Mouse (Mus musculus) MEL (cell line): ENCODE measurements around the gene Fstl3.
"Not testable (repeated sequence)": the region's sequence is repeated elsewhere in the genome, so short reads cannot be mapped to it uniquely, and the experiment has no call there.

ENCODE experiments used
- BHLHE40 ChIP-seq: IDR thresholded peaks from 2 replicates; pipeline ENCODE4 v1.6.1; 2012; ENCODE audit warnings: low read depth, mild to moderate bottlenecking, inconsistent platforms, low read length, improper control_type of control experiment, borderline replicate concordance
- CHD2 ChIP-seq: IDR thresholded peaks from 2 replicates; pipeline ENCODE4 v1.6.1; 2011; ENCODE audit warnings: low read length, improper control_type of control experiment
- CTCF ChIP-seq, 3 experiments: IDR thresholded peaks in 2 of 3; conservative IDR thresholded peaks in 1 of 3; 2 replicates each; pipeline ENCODE4 v1.5.1; 2011 to 2012; ENCODE audit warnings: low read length in 3 of 3, low read depth in 2 of 3, mild to moderate bottlenecking in 2 of 3, improper control_type of control experiment in 1 of 3, inconsistent platforms in 1 of 3, mixed read lengths in 1 of 3, moderate library complexity in 1 of 3; ENCODE audit not compliant: control insufficient read depth in 1 of 3, insufficient read depth in 1 of 3, poor library complexity in 1 of 3, severe bottlenecking in 1 of 3
- ELF1 ChIP-seq: IDR thresholded peaks from 2 replicates; pipeline ENCODE4 v1.6.1; 2014; ENCODE audit warnings: low read depth, mild to moderate bottlenecking, inconsistent platforms, low read length, improper control_type of control experiment, moderate library complexity
- EP300 ChIP-seq, 2 experiments: IDR thresholded peaks; 2 replicates each; pipeline ENCODE4 v1.6.1; 2011; ENCODE audit warnings: improper control_type of control experiment in 2 of 2, low read length in 2 of 2, low read depth in 1 of 2, mild to moderate bottlenecking in 1 of 2
- MAX ChIP-seq: IDR thresholded peaks from 2 replicates; pipeline ENCODE4 v1.6.1; 2011; ENCODE audit warnings: low read length, improper control_type of control experiment
- POLR2A ChIP-seq, 2 experiments: IDR thresholded peaks; 2 replicates each; pipeline ENCODE4 v1.6.1; 2011 to 2012; ENCODE audit warnings: low read length in 2 of 2, mild to moderate bottlenecking in 2 of 2, control low read depth in 1 of 2, improper control_type of control experiment in 1 of 2, low read depth in 1 of 2, moderate library complexity in 1 of 2; ENCODE audit not compliant: control insufficient read depth in 1 of 2, insufficient read depth in 1 of 2, poor library complexity in 1 of 2
- RCOR1 ChIP-seq: IDR thresholded peaks from 2 replicates; pipeline ENCODE4 v1.6.1; 2012; ENCODE audit warnings: low read depth, mild to moderate bottlenecking, inconsistent platforms, low read length, improper control_type of control experiment
- TAL1 ChIP-seq: IDR thresholded peaks from 2 replicates; pipeline ENCODE4 v1.6.1; 2012; ENCODE audit warnings: mild to moderate bottlenecking, inconsistent platforms, low read length, moderate library complexity, mixed read lengths
- UBTF ChIP-seq: IDR thresholded peaks from 2 replicates; pipeline ENCODE4 v1.6.1; 2012; ENCODE audit warnings: low read depth, mild to moderate bottlenecking, inconsistent platforms, low read length, improper control_type of control experiment, moderate library complexity, borderline replicate concordance; ENCODE audit not compliant: insufficient read depth
- USF1 ChIP-seq: IDR thresholded peaks from 2 replicates; pipeline ENCODE4 v1.6.1; 2014; ENCODE audit warnings: low read depth, mild to moderate bottlenecking, inconsistent platforms, low read length, improper control_type of control experiment, moderate library complexity
- USF2 ChIP-seq, 2 experiments: IDR thresholded peaks; 2 replicates each; pipeline ENCODE4 v1.6.1; 2011 to 2012; ENCODE audit warnings: improper control_type of control experiment in 2 of 2, low read length in 2 of 2, borderline replicate concordance in 1 of 2, inconsistent platforms in 1 of 2, low read depth in 1 of 2, mild to moderate bottlenecking in 1 of 2; ENCODE audit not compliant: insufficient read depth in 1 of 2
- ZKSCAN1 ChIP-seq: IDR thresholded peaks from 2 replicates; pipeline ENCODE4 v1.6.1; 2012; ENCODE audit warnings: low read depth, mild to moderate bottlenecking, inconsistent platforms, low read length, improper control_type of control experiment, moderate library complexity
- ZNF384 ChIP-seq: IDR thresholded peaks from 2 replicates; pipeline ENCODE4 v1.6.1; 2012; ENCODE audit warnings: low read depth, mild to moderate bottlenecking, inconsistent platforms, low read length, improper control_type of control experiment

GRCm38 (mm10) chr10:79759675-79760074 lies 17.4 kb upstream of the Fstl3 start:
- not testable (repeated sequence) for TF ChIP-seq CTCF (IDR thresholded peaks at IDR 0.05 in 2 of 3, conservative IDR thresholded peaks at IDR 0.05 in 1 of 3; ENCODE audit: control insufficient read depth in 1 of 3, insufficient read depth in 1 of 3, low read depth in 2 of 3, low read length in 3 of 3, poor library complexity in 1 of 3, severe bottlenecking in 1 of 3); RCOR1; TAL1; CHD2; EP300 (IDR thresholded peaks at IDR 0.05; ENCODE audit: low read depth in 1 of 2, low read length in 2 of 2); ELF1; POLR2A (IDR thresholded peaks at IDR 0.05; ENCODE audit: control insufficient read depth in 1 of 2, insufficient read depth in 1 of 2, low read depth in 1 of 2, low read length in 2 of 2, poor library complexity in 1 of 2); USF1; USF2 (IDR thresholded peaks at IDR 0.05; ENCODE audit: borderline replicate concordance in 1 of 2, insufficient read depth in 1 of 2, low read depth in 1 of 2, low read length in 2 of 2); ZKSCAN1; UBTF; MAX; BHLHE40
- peak; percentile 64 for TF ChIP-seq ZNF384
